Mouse (Mus musculus) embryonic facial prominence, embryonic 14.5 days (tissue): ENCODE measurements around the gene 4933407L21Rik. TPM values are rescaled to one million over a fixed set of nuclear protein-coding genes. Genes with fewer than 3 reads are reported as not detected.

ENCODE experiments used
- ATAC-seq: fragments of 200-750 bp; cut with Nextera tagmentation; 2 replicates; pipeline ENCODE4 v1.8.0; 2017; ENCODE audit warnings: low read depth, moderate number of reproducible peaks, moderate TSS enrichment
- DNase-seq: peaks from one replicate; pipeline ENCODE4 v3.0.0-alpha.2; 2015; ENCODE audit warnings: low spot score
- H3K27ac ChIP-seq: fragments of 300-500 bp; sonication (generic); replicated peaks from 2 replicates; pipeline ENCODE4 v1.5.1; 2014; ENCODE audit warnings: low read depth, mild to moderate bottlenecking, low read length, moderate library complexity
- H3K27me3 ChIP-seq: fragments of 300-500 bp; sonication (generic); replicated peaks from 2 replicates; pipeline ENCODE4 v1.6.1; 2014; ENCODE audit warnings: low read length; ENCODE audit not compliant: control insufficient read depth, insufficient read depth
- H3K36me3 ChIP-seq: fragments of 300-500 bp; sonication (generic); 2 replicates; pipeline ENCODE4 v1.6.1; 2014; ENCODE audit warnings: low read length, mixed read lengths; ENCODE audit not compliant: control insufficient read depth, insufficient read depth
- H3K4me1 ChIP-seq: fragments of 300-500 bp; sonication (generic); 2 replicates; pipeline ENCODE4 v1.6.1; 2014; ENCODE audit warnings: antibody characterized with exemption, low read length; ENCODE audit not compliant: control insufficient read depth, insufficient read depth
- H3K4me2 ChIP-seq: fragments of 300-500 bp; sonication (generic); 2 replicates; pipeline ENCODE4 v1.6.1; 2014; ENCODE audit warnings: low read depth, mild to moderate bottlenecking, low read length, moderate library complexity, mixed read lengths
- H3K4me3 ChIP-seq: fragments of 300-500 bp; sonication (generic); 2 replicates; pipeline ENCODE4 v1.5.1; 2014; ENCODE audit warnings: low read depth, mild to moderate bottlenecking, low read length
- H3K9ac ChIP-seq: fragments of 300-500 bp; sonication (generic); 2 replicates; pipeline ENCODE4 v1.6.1; 2014; ENCODE audit warnings: low read depth, mild to moderate bottlenecking, low read length, moderate library complexity, mixed read lengths
- H3K9me3 ChIP-seq: fragments of 300-500 bp; sonication (generic); 2 replicates; pipeline ENCODE4 v1.6.1; 2016; ENCODE audit warnings: low read length; ENCODE audit not compliant: control insufficient read depth
- WGBS: fragments of 180-500 bp; shearing (Covaris S2); extraction: QIAGEN DNeasy Blood & Tissue Kit; methylation state at CpG from one replicate; pipeline ENCODE4 v1.1.7; 2014; 5-methylcytosine and 5-hydroxymethylcytosine counted together
- polyA plus RNA-seq: library from polyadenylated mRNA; unstranded; fragments of >200 nt; fragmentation: Nextera tagmentation; extraction: Ambion mirVana; gene quantifications from 2 replicates; pipeline ENCODE4 v1.2.1, GENCODE M21; 2014

4933407L21Rik gene
- polyA plus RNA-seq, 1 experiment from 2014 or later: 0.43 TPM

GRCm38 (mm10) chr1:85959889-85960276 is 31.6 kb downstream of the 4933407L21Rik start:
- no peak overlapping the region for H3K27ac ChIP-seq
- H3K9me3 ChIP-seq: no peaks in the 10 kb centered on the region
- H3K4me1 ChIP-seq: peaks cover 21% of the 10 kb centered on the region; the same call in 1 of the 2 replicates
- H3K27me3 ChIP-seq: no peaks in the 10 kb centered on the region
- H3K9ac ChIP-seq: no peak overlapping the region
- H3K36me3 ChIP-seq: no peaks in the 10 kb centered on the region
- DNase-seq: no peak
- ATAC-seq: no peak
- WGBS: 63% methylated on average over 2 of the region's 2 CpGs
- no peak overlapping the region for H3K4me3 ChIP-seq
- H3K4me2 ChIP-seq: no peak overlapping the region

DNA sequence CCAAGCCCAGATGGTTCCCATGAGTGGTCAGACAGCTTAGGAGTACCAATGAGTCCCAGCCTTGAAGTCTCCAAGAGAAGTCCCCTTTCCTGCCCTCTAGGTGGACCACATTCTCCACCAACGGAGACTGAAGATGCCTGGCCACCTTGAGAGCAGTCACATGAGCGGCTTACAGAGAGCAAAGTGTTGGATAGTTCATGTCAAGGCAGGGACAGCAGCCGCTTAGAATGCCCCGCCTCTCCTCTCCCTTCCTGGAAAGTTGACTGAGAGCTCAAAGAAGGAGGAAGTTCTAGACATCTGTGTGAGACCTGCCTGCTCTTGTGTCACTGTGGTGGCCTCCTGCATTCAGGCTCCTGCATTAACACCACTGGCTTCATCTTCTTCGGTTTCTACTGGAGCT is 32.6 kb downstream of the 4933407L21Rik start, which contains the start of gene Gpr55:
Gene Gpr55 (minus strand): TSS at position 135 of the 400 bp plus-strand sequence.
- H3K27me3 ChIP-seq: no peaks in the 10 kb centered on the region
- no peaks in the 10 kb centered on the region for H3K36me3 ChIP-seq
- 78% methylated on average over 5 of the region's 5 CpGs for WGBS
- DNase-seq (no peak), ATAC-seq (no peak)
- H3K27ac ChIP-seq: no peak within 1 kb of the TSS
- peaks cover 21% of the 10 kb centered on the region; the same call in 1 of the 2 replicates for H3K4me1 ChIP-seq
- no peak within 1 kb of the TSS for H3K4me2 ChIP-seq
- H3K9me3 ChIP-seq: no peaks in the 10 kb centered on the region
- H3K4me3 ChIP-seq: no peak within 1 kb of the TSS
- no peak within 1 kb of the TSS for H3K9ac ChIP-seq

DNA sequence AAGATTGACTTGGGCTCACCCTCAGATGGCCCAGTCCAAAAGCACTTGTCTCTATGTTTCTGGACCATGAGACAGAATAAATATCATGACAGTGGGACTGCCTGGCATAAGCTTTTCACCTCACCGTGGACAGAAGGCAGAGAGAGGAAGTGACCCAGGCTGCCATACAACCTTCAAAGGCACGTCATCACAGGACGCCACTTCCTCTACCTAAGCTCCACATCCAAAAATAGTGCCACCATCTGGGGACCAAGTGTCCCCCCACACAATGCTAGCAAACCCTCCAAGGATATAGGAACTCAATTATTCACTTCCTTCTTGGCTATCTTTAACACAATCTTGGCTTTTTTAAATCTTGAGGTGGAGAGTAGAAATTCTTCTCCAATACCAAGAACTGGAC is 33.8 kb downstream of the 4933407L21Rik start:
- WGBS: 75% methylated on average over 3 of the region's 3 CpGs
- Histone ChIP-seq H3K4me1 (peaks cover 20% of the 10 kb centered on the region; the same call in 1 of the 2 replicates), H3K4me3 (no peak overlapping the region)

GRCm38 (mm10) chr1:85965856-85966255 is 37.6 kb downstream of the 4933407L21Rik start:
- H3K27me3 ChIP-seq: no peaks in the 10 kb centered on the region
- ATAC-seq (no peak), DNase-seq (no peak)
- H3K4me1 ChIP-seq: no peaks in the 10 kb centered on the region
- H3K4me3 ChIP-seq: no peak overlapping the region
- H3K36me3 ChIP-seq: no peaks in the 10 kb centered on the region
- H3K4me2 ChIP-seq: no peak overlapping the region
- no peaks in the 10 kb centered on the region for H3K9me3 ChIP-seq
- no peak overlapping the region for H3K9ac ChIP-seq
- H3K27ac ChIP-seq: no peak overlapping the region
- WGBS: 70% methylated on average over 3 of the region's 3 CpGs

More for the DNA sequence above, 33.8 kb downstream of the 4933407L21Rik start:
- H3K9ac ChIP-seq: no peak overlapping the region
- no peaks in the 10 kb centered on the region for H3K36me3 ChIP-seq
- H3K27me3 ChIP-seq: no peaks in the 10 kb centered on the region
- H3K4me2 ChIP-seq: no peak overlapping the region
- H3K27ac ChIP-seq: no peak overlapping the region
- DNase-seq: no peak
- no peaks in the 10 kb centered on the region for H3K9me3 ChIP-seq
- no peak for ATAC-seq

- no peak overlapping the region for H3K4me3 ChIP-seq
- H3K36me3 ChIP-seq: no peaks in the 10 kb centered on the region
- no peaks in the 10 kb centered on the region for H3K27me3 ChIP-seq
- ATAC-seq (no peak), DNase-seq (no peak)
- no peak overlapping the region for H3K27ac ChIP-seq
- no peaks in the 10 kb centered on the region for H3K9me3 ChIP-seq
- H3K4me2 ChIP-seq: no peak overlapping the region
- no peaks in the 10 kb centered on the region for H3K4me1 ChIP-seq
- no peak overlapping the region for H3K9ac ChIP-seq
- WGBS: 73% methylated on average over 1 of the region's 1 CpGs
Measured at GRCm38 (mm10) chr1:85969081-85969480, 40.8 kb downstream of the 4933407L21Rik start.

DNA sequence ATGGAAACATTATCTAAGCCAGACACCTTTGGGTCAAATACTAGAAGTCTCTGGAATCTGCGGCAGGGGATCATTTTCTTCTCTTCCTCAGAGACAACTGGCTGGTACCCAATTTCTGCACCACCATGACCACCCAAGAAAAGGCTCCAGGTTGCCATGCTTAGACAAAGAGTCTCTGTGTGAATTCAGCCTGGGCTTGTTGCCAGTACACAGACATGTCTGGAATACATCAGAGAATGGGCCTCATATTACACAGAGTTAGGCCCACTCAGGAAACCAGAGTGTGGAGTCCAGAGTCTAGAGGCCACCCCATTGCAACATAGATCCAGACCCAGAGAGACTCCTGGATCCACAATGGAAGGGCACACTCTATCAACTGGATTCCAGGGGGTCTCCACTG is 41.2 kb downstream of the 4933407L21Rik start:
- no peaks in the 10 kb centered on the region for H3K4me1 ChIP-seq
- no peak overlapping the region for H3K4me3 ChIP-seq
- H3K9me3 ChIP-seq: no peaks in the 10 kb centered on the region
- H3K27me3 ChIP-seq: no peaks in the 10 kb centered on the region
- no peak overlapping the region for H3K27ac ChIP-seq
- H3K4me2 ChIP-seq: no peak overlapping the region
- 23% methylated on average over 1 of the region's 1 CpGs for WGBS
- no peak overlapping the region for H3K9ac ChIP-seq
- peak; percentile 81 for ATAC-seq
- peak; percentile 83 for DNase-seq
- no peaks in the 10 kb centered on the region for H3K36me3 ChIP-seq

DNA sequence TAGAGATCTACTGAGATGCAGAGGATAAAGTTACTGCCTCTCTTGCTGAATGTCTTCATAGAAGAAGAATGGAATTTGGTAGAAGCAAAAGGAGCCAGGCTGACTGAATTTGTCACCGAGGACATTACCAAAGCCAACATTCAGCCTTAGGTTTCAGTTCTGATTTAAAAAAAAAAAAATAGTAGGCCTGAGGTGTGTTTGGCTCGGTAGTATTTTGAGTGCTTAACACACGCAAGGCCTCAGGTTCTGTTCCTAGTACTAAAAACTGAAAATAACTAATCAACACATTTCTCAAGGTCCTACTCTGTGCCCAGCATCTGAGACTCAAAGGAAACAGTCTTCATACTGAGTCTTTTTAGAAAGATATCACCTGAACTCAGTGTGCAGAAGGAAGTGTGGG is 42.8 kb downstream of the 4933407L21Rik start:
- Histone ChIP-seq H3K27me3 (no peaks in the 10 kb centered on the region), H3K27ac (no peak overlapping the region), H3K36me3 (no peaks in the 10 kb centered on the region), H3K4me3 (no peak overlapping the region), H3K9ac (no peak overlapping the region), H3K9me3 (no peaks in the 10 kb centered on the region), H3K4me1 (no peaks in the 10 kb centered on the region), H3K4me2 (no peak overlapping the region)
- ATAC-seq (no peak), DNase-seq (no peak)
- WGBS: 84% methylated on average over 3 of the region's 3 CpGs

DNA sequence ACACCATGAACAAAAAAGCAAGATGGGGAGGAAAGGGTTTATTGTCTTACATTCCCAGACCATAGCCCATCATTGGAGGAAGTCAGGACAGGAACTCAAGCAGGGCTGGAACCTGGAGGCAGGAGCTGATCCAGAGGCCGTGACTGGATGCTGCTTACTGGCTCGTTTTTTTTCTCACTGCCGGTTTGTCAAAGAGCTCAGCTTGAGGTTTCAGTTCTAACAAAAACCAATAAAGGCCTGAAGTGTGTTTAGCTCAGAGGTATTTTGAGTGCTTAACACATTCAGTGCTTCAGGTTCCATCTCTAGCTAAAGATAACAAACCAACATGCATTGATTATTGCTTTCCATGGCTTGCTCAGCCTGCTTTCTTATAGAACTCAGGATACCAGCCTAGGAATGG is 44.1 kb downstream of the 4933407L21Rik start:
- no peak overlapping the region for H3K4me3 ChIP-seq
- no peak for DNase-seq
- H3K27ac ChIP-seq: no peak overlapping the region
- H3K4me1 ChIP-seq: no peaks in the 10 kb centered on the region
- no peak overlapping the region for H3K9ac ChIP-seq
- no peak for ATAC-seq
- H3K9me3 ChIP-seq: no peaks in the 10 kb centered on the region
- H3K27me3 ChIP-seq: no peaks in the 10 kb centered on the region
- H3K4me2 ChIP-seq: no peak overlapping the region
- 37% methylated on average over 3 of the region's 3 CpGs for WGBS
- H3K36me3 ChIP-seq: no peaks in the 10 kb centered on the region

GRCm38 (mm10) chr1:85973468-85973877 is 45.2 kb downstream of the 4933407L21Rik start:
- ATAC-seq: no peak
- WGBS: 74% methylated on average over 2 of the region's 2 CpGs

More at GRCm38 (mm10) chr1:85973468-85973877, 45.2 kb downstream of the 4933407L21Rik start:
- Histone ChIP-seq H3K9ac (no peak overlapping the region), H3K9me3 (no peaks in the 10 kb centered on the region), H3K4me3 (no peak overlapping the region), H3K4me2 (no peak overlapping the region), H3K4me1 (no peaks in the 10 kb centered on the region), H3K27me3 (no peaks in the 10 kb centered on the region), H3K36me3 (no peaks in the 10 kb centered on the region), H3K27ac (no peak overlapping the region)
- no peak for DNase-seq
